Mouse (Mus musculus): ENCODE measurements around the gene Gpr157.

DNA sequence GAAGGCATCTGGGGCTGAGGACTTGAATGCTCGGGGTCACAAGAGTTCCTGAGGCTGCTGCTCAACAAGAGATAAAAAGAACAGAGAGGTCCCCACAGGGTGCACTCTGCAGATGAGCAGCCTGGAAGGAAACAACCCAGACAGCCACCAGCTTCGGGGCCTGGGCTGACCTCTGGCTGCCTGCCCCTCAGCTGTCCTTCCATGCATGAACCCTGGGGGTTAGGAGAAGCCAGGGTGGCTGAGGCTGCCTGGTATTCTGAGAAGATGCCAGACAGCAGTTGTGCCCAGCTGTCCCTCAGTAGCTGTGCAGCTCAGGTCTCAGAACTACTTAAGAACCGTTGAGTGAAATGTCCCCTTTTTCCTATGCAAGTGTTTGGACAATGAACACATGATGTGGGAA lies 35.3 kb downstream of the Gpr157 start:
- no peak for TF ChIP-seq POLR2A (IDR thresholded peaks at IDR 0.05; ENCODE audit: borderline replicate concordance, low read depth, low read length)
- TF ChIP-seq CTCF (IDR thresholded peaks at IDR 0.05; ENCODE audit: low read depth, low read length) = no peak

Measured in bone marrow macrophage, adult 2 months (primary cell).